Mouse (Mus musculus) E14TG2a.4 (cell line): ENCODE measurements around the gene Vwa3a.

Experiments used
- CTCF ChIP-seq: conservative IDR thresholded peaks from 2 replicates; pipeline ENCODE4 v1.5.1; 2014; ENCODE audit warnings: low read length
- NANOG ChIP-seq: IDR thresholded peaks from 2 replicates; pipeline ENCODE4 v1.6.1; 2014; ENCODE audit warnings: borderline replicate concordance, low read length, mixed read lengths
- POU5F1 ChIP-seq: IDR thresholded peaks from 2 replicates; pipeline ENCODE4 v1.6.1; 2014; ENCODE audit warnings: low read length, borderline replicate concordance

GRCm38 (mm10) chr7:120754671-120755070 is 15.6 kb downstream of the Vwa3a start:
- TF ChIP-seq CTCF (peak; percentile 76), NANOG (no peak), POU5F1 (no peak)
